Mouse (Mus musculus): Measurements from ENCODE around the gene Gpalpp1. TPM values are rescaled to one million over a fixed set of nuclear protein-coding genes. Genes with fewer than 3 reads are reported as not detected.

The Gpalpp1 gene
- total RNA-seq, 1 experiment = 7.9 TPM

DNA sequence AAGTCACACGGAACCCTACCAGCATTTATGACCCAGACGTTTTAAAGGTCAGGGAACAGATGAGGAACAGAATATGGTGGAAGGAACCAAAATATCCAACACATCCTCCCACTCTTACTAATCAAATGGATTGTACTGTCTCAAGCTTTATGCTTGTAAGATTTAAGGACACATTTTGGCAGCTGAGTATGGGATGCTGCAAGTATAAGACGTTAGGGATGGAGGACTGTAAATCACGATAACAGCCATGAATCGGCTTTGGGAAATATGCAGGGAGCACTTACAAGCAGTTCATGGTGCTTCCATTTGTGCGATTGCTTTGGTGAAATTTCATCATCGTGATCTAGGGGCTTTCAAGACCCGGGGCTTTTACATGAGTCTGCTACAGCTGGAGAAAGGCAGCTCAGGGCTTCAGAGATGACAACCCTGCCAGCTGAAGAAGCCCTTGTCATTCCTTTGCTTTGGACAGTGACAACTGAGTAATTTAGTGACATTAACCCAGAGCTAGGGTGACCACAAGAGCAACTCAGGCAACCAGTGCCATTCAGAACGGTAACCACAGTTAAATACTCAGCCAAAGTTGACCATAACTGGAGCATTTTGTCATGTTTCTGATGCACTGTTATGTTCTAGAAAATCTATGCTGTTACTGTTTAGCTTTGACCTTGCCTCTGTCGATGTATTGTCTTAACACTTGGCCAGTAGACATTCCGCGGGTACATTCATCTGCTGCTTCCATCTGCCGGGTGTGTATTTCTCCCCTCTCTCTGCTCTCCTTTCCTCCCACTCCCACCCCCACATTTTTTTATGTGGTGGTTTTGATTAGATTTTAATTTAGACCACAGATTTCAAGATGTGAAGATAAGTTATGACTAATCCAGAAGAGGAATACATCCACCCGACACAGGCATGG lies 67.1 kb downstream of the Gpalpp1 start:
- in situ Hi-C loops (cut with MboI; ENCODE audit: low sequenced_read_pairs in 2 of 2, unreplicated experiment in 2 of 2) = no loop called here
- no peaks in the 10 kb centered on the region; a peak in 1 of 4 replicates for H3K4me1 ChIP-seq (ENCODE audit: control insufficient read depth in 2 of 2, insufficient read depth in 2 of 2, low read length in 2 of 2, poor library complexity in 1 of 2)
- no peak overlapping the region for H3K27ac ChIP-seq (ENCODE audit: insufficient read depth, low read depth, low read length, poor library complexity, severe bottlenecking)
- H3K9me3 ChIP-seq (ENCODE audit: control insufficient read depth, insufficient read depth, low read depth, low read length) = no peaks in the 10 kb centered on the region
- H3K9ac ChIP-seq (ENCODE audit: insufficient read depth, low read depth, low read length, poor library complexity, severe bottlenecking) = no peak overlapping the region
- H3K4me3 ChIP-seq (ENCODE audit: insufficient read depth in 1 of 2, low read depth in 1 of 2, low read length in 2 of 2, poor library complexity in 1 of 2, severe bottlenecking in 1 of 2) = no peak overlapping the region
- H3K36me3 ChIP-seq (ENCODE audit: control insufficient read depth, insufficient read depth, low read length, poor library complexity, severe bottlenecking) = no peaks in the 10 kb centered on the region
- TF ChIP-seq ZC3H11A (IDR thresholded peaks at IDR 0.05; ENCODE audit: borderline replicate concordance, low read depth, low read length) = no peak
- no peak for TF ChIP-seq HCFC1 (IDR thresholded peaks at IDR 0.05; ENCODE audit: borderline replicate concordance, insufficient read depth, low read length)
- no peak for TF ChIP-seq ZNF384 (IDR thresholded peaks at IDR 0.05; ENCODE audit: low read depth, low read length)
- no peak for TF ChIP-seq MAFK (IDR thresholded peaks at IDR 0.05; ENCODE audit: insufficient read depth, low read depth, low read length)
- no peak for TF ChIP-seq CHD2 (IDR thresholded peaks at IDR 0.05; ENCODE audit: low read depth, low read length)
- no peak for DNase-seq (ENCODE audit: low read depth, low spot score)

Other genes starting within 250 kb of the Gpalpp1 start
- gene Kctd4, start 155.8 kb downstream of the Gpalpp1 start, total RNA-seq (2012; rRNA removed) = 0.09 and 0.16 TPM in 2 replicates
- 23.2 and 25.5 TPM in 2 replicates for gene Gtf2f2, start 99.9 kb downstream of the Gpalpp1 start, total RNA-seq (2012; rRNA removed)
- 13.8 and 20.6 TPM in 2 replicates for gene Nufip1, start 131 bp upstream of the Gpalpp1 start, total RNA-seq (2012; rRNA removed)

Data from ES-E14 (cell line).